Mouse (Mus musculus) midbrain, embryonic 16.5 days (tissue): Measurements from ENCODE around the gene 2310057M21Rik. TPM values are rescaled to one million over a fixed set of nuclear protein-coding genes. Genes with fewer than 3 reads are reported as not detected.

Experiments used
- ATAC-seq: fragments of 200-750 bp; cut with Nextera tagmentation; 2 replicates; pipeline ENCODE4 v1.8.0; 2017; ENCODE audit warnings: moderate TSS enrichment
- H3K27ac ChIP-seq: fragments of 300-500 bp; sonication (generic); 2 replicates; pipeline ENCODE4 v1.5.1; 2014; ENCODE audit warnings: mild to moderate bottlenecking, low read length, mixed read lengths
- H3K27me3 ChIP-seq: fragments of 300-500 bp; sonication (generic); 2 replicates; pipeline ENCODE4 v1.6.1; 2014; ENCODE audit warnings: low read depth, low read length, mixed read lengths; ENCODE audit not compliant: control insufficient read depth, insufficient read depth
- H3K36me3 ChIP-seq: fragments of 300-500 bp; sonication (generic); 2 replicates; pipeline ENCODE4 v1.6.1; 2014; ENCODE audit warnings: mild to moderate bottlenecking, low read length, moderate library complexity, mixed read lengths; ENCODE audit not compliant: control insufficient read depth, insufficient read depth
- H3K4me1 ChIP-seq: fragments of 300-500 bp; sonication (generic); 2 replicates; pipeline ENCODE4 v1.6.1; 2014; ENCODE audit warnings: mild to moderate bottlenecking, low read length, mixed read lengths; ENCODE audit not compliant: control insufficient read depth, insufficient read depth
- H3K4me2 ChIP-seq: fragments of 300-500 bp; sonication (generic); 2 replicates; pipeline ENCODE4 v1.6.1; 2014; ENCODE audit warnings: mild to moderate bottlenecking, low read length, mixed read lengths
- H3K4me3 ChIP-seq: fragments of 300-500 bp; sonication (generic); 2 replicates; pipeline ENCODE4 v1.5.1; 2014; ENCODE audit warnings: low read depth, mild to moderate bottlenecking, low read length, moderate library complexity, mixed read lengths
- H3K9ac ChIP-seq: fragments of 300-500 bp; sonication (generic); 2 replicates; pipeline ENCODE4 v1.6.1; 2014; ENCODE audit warnings: low read depth, low read length, mixed read lengths
- H3K9me3 ChIP-seq: fragments of 300-500 bp; sonication (generic); replicated peaks from 2 replicates; pipeline ENCODE4 v1.6.1; 2014; ENCODE audit warnings: mild to moderate bottlenecking, low read length, mixed read lengths; ENCODE audit not compliant: control insufficient read depth, poor library complexity, severe bottlenecking
- WGBS: fragments of 180-500 bp; shearing (Covaris S2); extraction: QIAGEN DNeasy Blood & Tissue Kit; methylation state at CpG from one replicate; pipeline ENCODE4 v1.1.7; 2014; 5-methylcytosine and 5-hydroxymethylcytosine counted together
- polyA plus RNA-seq: library from polyadenylated mRNA; unstranded; fragments of >200 nt; fragmentation: Nextera tagmentation; extraction: Ambion mirVana; gene quantifications from 2 replicates; pipeline ENCODE4 v1.2.1, GENCODE M21; 2015

The 2310057M21Rik gene
- polyA plus RNA-seq, 1 experiment from 2014 or later: 32.4 TPM

DNA sequence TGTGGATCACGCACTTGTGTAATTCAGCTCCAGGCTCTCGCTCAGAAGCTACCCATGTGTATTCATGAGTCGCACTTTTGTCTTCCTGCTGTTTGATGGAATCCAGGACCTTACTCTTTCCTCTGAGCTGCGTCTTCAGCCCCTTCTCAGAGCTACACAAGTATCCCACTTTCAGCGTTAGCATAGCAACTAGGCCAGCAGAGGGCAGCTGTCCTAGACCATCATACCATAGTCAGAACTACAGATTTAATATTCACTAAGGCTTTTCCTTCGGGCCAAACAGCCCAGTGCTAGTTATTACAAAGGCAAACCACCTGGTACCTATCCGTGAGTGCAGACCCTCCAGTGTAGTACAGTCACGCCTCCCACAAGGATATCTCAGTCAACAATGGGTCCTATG lies 65.4 kb downstream of the 2310057M21Rik start:
- no peak overlapping the region for H3K9ac ChIP-seq
- no peaks in the 10 kb centered on the region for H3K4me1 ChIP-seq
- H3K4me2 ChIP-seq: no peak overlapping the region
- H3K27me3 ChIP-seq: no peaks in the 10 kb centered on the region
- ATAC-seq: no peak
- H3K36me3 ChIP-seq: no peaks in the 10 kb centered on the region
- WGBS: 78% methylated on average over 8 of the region's 8 CpGs
- H3K27ac ChIP-seq: no peak overlapping the region
- no peaks in the 10 kb centered on the region for H3K9me3 ChIP-seq
- H3K4me3 ChIP-seq: no peak overlapping the region

Other genes with a start within 250 kb of the 2310057M21Rik start
- not detected in 2 replicates for gene 4933402N03Rik, start 216.4 kb downstream of the 2310057M21Rik start, polyA plus RNA-seq
- not detected in 2 replicates for gene 5430419D17Rik, start 188.4 kb downstream of the 2310057M21Rik start, polyA plus RNA-seq
- gene Cuzd1, start 40.5 kb downstream of the 2310057M21Rik start, polyA plus RNA-seq: not detected in 2 replicates
- not detected in 2 replicates for gene Fam24b, start 33.2 kb downstream of the 2310057M21Rik start, polyA plus RNA-seq
- gene Fam24a, start 28.9 kb downstream of the 2310057M21Rik start, polyA plus RNA-seq: not detected in 2 replicates
- gene Pstk, start 8.4 kb upstream of the 2310057M21Rik start, polyA plus RNA-seq: 48.6 and 49.2 TPM in 2 replicates
- gene Ikzf5, start 47.8 kb upstream of the 2310057M21Rik start, polyA plus RNA-seq: 12.6 and 15.0 TPM in 2 replicates
- 115 and 121 TPM in 2 replicates for gene Acadsb, start 47.8 kb upstream of the 2310057M21Rik start, polyA plus RNA-seq
- gene Hmx3, start 180.1 kb upstream of the 2310057M21Rik start, polyA plus RNA-seq: 0.20 and 0.85 TPM in 2 replicates
- gene Hmx2, start 186.0 kb upstream of the 2310057M21Rik start, polyA plus RNA-seq: 0.57 and 1.7 TPM in 2 replicates
- 146 and 160 TPM in 2 replicates for gene Bub3, start 197.5 kb upstream of the 2310057M21Rik start, polyA plus RNA-seq